Comparison of ENCODE assay signal across 8 mouse cellular contexts in genomic region chr16:78644710-78645109, GRCm38 (mm10).
DNase-seq lines count a peak whose midpoint lies in the region; ATAC-seq and TF ChIP-seq lines count a peak whose summit lies in the region.

No protein-coding gene starts in this region.

- no peak overlapping the region for H3K4me2 ChIP-seq in intestine, postnatal 0 days (replicated peaks; ENCODE audit: low read depth)
- H3K4me2 ChIP-seq in intestine, embryonic 15.5 days (replicated peaks), result no peak overlapping the region
- H3K4me2 ChIP-seq in stomach, postnatal 0 days (replicated peaks; ENCODE audit: low read depth), result no peak overlapping the region

- TF ChIP-seq CTCF in intestine, postnatal 0 days (IDR thresholded peaks at IDR 0.05; ENCODE audit: low read depth), result peak; percentile 58
- peak; percentile 70 for TF ChIP-seq CTCF in stomach, postnatal 0 days (IDR thresholded peaks at IDR 0.05; ENCODE audit: low read depth)

- no peaks in the 10 kb centered on the region for H3K4me1 ChIP-seq in intestine, postnatal 0 days (replicated peaks; ENCODE audit: control insufficient read depth, insufficient read depth, low read length)
- no peaks in the 10 kb centered on the region for H3K4me1 ChIP-seq in intestine, embryonic 15.5 days (replicated peaks)
- H3K4me1 ChIP-seq in stomach, postnatal 0 days (replicated peaks; ENCODE audit: control insufficient read depth, insufficient read depth), result no peaks in the 10 kb centered on the region

- no peak overlapping the region for H3K9ac ChIP-seq in intestine, postnatal 0 days (ENCODE audit: low read depth, low read length)
- H3K9ac ChIP-seq in intestine, embryonic 15.5 days, result no peak overlapping the region
- H3K9ac ChIP-seq in stomach, postnatal 0 days (ENCODE audit: low read length), result no peak overlapping the region

- H3K27ac ChIP-seq in intestine, postnatal 0 days (ENCODE audit: low read depth, low read length), result no peak overlapping the region
- no peak overlapping the region for H3K27ac ChIP-seq in intestine, embryonic 15.5 days
- H3K27ac ChIP-seq in stomach, postnatal 0 days (replicated peaks), result no peak overlapping the region

- H3K4me3 ChIP-seq in intestine, postnatal 0 days (ENCODE audit: low read depth, low read length), result no peak overlapping the region
- no peak overlapping the region for H3K4me3 ChIP-seq in intestine, embryonic 15.5 days (replicated peaks)
- no peak overlapping the region for H3K4me3 ChIP-seq in stomach, postnatal 0 days (ENCODE audit: low read depth, low read length)

- H3K27me3 ChIP-seq in intestine, postnatal 0 days (replicated peaks; ENCODE audit: control insufficient read depth, insufficient read depth, low read length), result no peaks in the 10 kb centered on the region
- no peaks in the 10 kb centered on the region for H3K27me3 ChIP-seq in intestine, embryonic 15.5 days (replicated peaks)
- H3K27me3 ChIP-seq in stomach, postnatal 0 days (ENCODE audit: control insufficient read depth, insufficient read depth, low read length), result no peaks in the 10 kb centered on the region

- no peak for TF ChIP-seq EP300 in stomach, postnatal 0 days (optimal IDR thresholded peaks at IDR 0.05)

- ATAC-seq in intestine, postnatal 0 days, result no peak
- no peak for ATAC-seq in intestine, embryonic 15.5 days
- no peak for ATAC-seq in stomach, postnatal 0 days (ENCODE audit: low FRiP score, low TSS enrichment)

- peak; percentile 15 for DNase-seq in right cerebral cortex, postnatal 14 days
- DNase-seq in right cerebral cortex, adult 18-20 months, result no peak
- DNase-seq in embryo, embryonic 10 days (ENCODE audit: low spot score), result peak; percentile 72
- no peak for DNase-seq in stomach, postnatal 0 days (ENCODE audit: low spot score)
- no peak for DNase-seq in ovary, adult 18-20 months (ENCODE audit: low spot score)
- no peak for DNase-seq in spleen, adult 12 weeks (ENCODE audit: low spot score)

- no peaks in the 10 kb centered on the region for H3K36me3 ChIP-seq in intestine, postnatal 0 days (ENCODE audit: control insufficient read depth, insufficient read depth)
- no peaks in the 10 kb centered on the region for H3K36me3 ChIP-seq in intestine, embryonic 15.5 days
- no peaks in the 10 kb centered on the region for H3K36me3 ChIP-seq in stomach, postnatal 0 days (ENCODE audit: control insufficient read depth, insufficient read depth, low read length)

- 12% methylated on average over 1 of the region's 1 CpGs for WGBS in intestine, postnatal 0 days
- 9% methylated on average over 1 of the region's 1 CpGs for WGBS in intestine, embryonic 15.5 days
- 14% methylated on average over 1 of the region's 1 CpGs for WGBS in stomach, postnatal 0 days

- H3K9me3 ChIP-seq in intestine, postnatal 0 days (ENCODE audit: control insufficient read depth), result no peaks in the 10 kb centered on the region
- H3K9me3 ChIP-seq in intestine, embryonic 15.5 days, result no peaks in the 10 kb centered on the region
- H3K9me3 ChIP-seq in stomach, postnatal 0 days (ENCODE audit: control insufficient read depth, low read length), result no peaks in the 10 kb centered on the region

Comparison
In these comparisons a context has a peak if more than half of its experiments do, and no peak if none do; other contexts are left out.
1. DNase-seq: peak in right cerebral cortex, postnatal 14 days (single experiment) and embryo, embryonic 10 days (single experiment); none in right cerebral cortex, adult 18-20 months (single experiment), stomach, postnatal 0 days (single experiment), ovary, adult 18-20 months (single experiment) and spleen, adult 12 weeks (single experiment).